Comparison of ENCODE assay signal across 20 mouse cellular contexts in the genomic region with DNA sequence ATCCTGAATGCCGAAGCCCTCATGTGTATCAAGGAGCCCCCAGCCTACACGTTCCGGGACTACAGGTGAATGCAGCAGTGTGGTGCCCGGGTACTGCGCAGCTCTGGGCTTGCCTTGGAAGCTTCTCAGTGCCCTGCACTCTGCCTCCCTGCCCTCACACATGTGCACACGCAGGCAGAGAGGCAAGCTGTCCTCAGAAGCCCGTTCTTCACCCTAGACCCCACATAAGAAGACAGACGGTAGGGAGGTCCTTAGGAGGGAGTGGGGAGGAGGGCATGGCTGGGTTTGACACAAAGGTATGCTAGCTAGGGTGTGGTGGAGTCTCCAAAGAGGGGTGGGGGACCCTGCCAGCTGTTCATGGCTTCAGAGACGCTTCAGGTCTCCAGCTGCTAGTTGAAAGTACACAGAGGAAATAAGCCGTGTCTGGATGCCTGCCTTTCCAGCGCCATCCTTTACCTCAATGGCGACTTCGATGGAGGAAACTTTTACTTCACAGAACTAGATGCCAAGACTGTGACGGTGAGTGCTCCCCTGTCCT. TPM values are rescaled to one million over a fixed set of nuclear protein-coding genes. Genes with fewer than 3 reads are reported as not detected.
A peak's percentile ranks its signal among the peaks of the same experiment; 100 is the strongest.
DNase-seq lines count a peak whose midpoint lies in the region; ATAC-seq lines count a peak whose summit lies in the region.
"Had no signal": no experiment of that assay in that cellular context is flagged by ENCODE, and none has a peak within 500 bp of the region (broad histone marks: within the 10 kb centered on the region; RNA-seq: fewer than 3 reads in every experiment).

No protein-coding gene starts in this region.

- H3K4me1 ChIP-seq in heart, embryonic 11.5 days (ENCODE audit: control insufficient read depth, insufficient read depth, low read length): peaks cover 3% of the 10 kb centered on the region; the same call in 1 of the 2 replicates
- H3K4me1 ChIP-seq in midbrain, embryonic 13.5 days (replicated peaks): peaks cover 17% of the 10 kb centered on the region
- peaks cover 6% of the 10 kb centered on the region; the same call in 1 of the 2 replicates for H3K4me1 ChIP-seq in midbrain, embryonic 15.5 days

- no peak overlapping the region for H3K4me2 ChIP-seq in heart, embryonic 11.5 days
- H3K4me2 ChIP-seq in midbrain, embryonic 13.5 days (replicated peaks): no peak overlapping the region
- H3K4me2 ChIP-seq in midbrain, embryonic 15.5 days: no peak overlapping the region
- H3K4me2 ChIP-seq: forebrain, embryonic 12.5 days; midbrain, embryonic 11.5 days had no signal

- H3K36me3 ChIP-seq in heart, embryonic 11.5 days (ENCODE audit: control insufficient read depth, insufficient read depth, low read length): no peaks in the 10 kb centered on the region; the same call in 1 of the 2 replicates
- H3K36me3 ChIP-seq in midbrain, embryonic 13.5 days: peaks cover 53% of the 10 kb centered on the region
- H3K36me3 ChIP-seq in midbrain, embryonic 15.5 days (replicated peaks): peaks cover 18% of the 10 kb centered on the region; the same call in 1 of the 2 replicates

- DNase-seq in heart, adult 11 months: peak; percentile 90
- peak; percentile 49 for DNase-seq in thymus, postnatal 14 days
- no peak for DNase-seq in cerebellum, adult 8-10 months
- DNase-seq in frontal cortex, postnatal 14 days (ENCODE audit: low spot score in 2 of 2): no peak

- H3K9ac ChIP-seq in heart, embryonic 11.5 days (ENCODE audit: low read depth, low read length): no peak overlapping the region
- no peak overlapping the region for H3K9ac ChIP-seq in midbrain, embryonic 13.5 days (replicated peaks)
- no peak overlapping the region for H3K9ac ChIP-seq in midbrain, embryonic 15.5 days
- H3K9ac ChIP-seq: forebrain, embryonic 12.5 days had no signal

- no peak for ATAC-seq in heart, embryonic 11.5 days (replicated peaks; ENCODE audit: insufficient number of reproducible peaks, low FRiP score, low TSS enrichment)
- ATAC-seq in midbrain, embryonic 13.5 days: no peak
- no peak for ATAC-seq in midbrain, embryonic 15.5 days (replicated peaks)

- H3K27me3 ChIP-seq in heart, embryonic 11.5 days (ENCODE audit: control insufficient read depth, insufficient read depth, low read length): no peaks in the 10 kb centered on the region
- H3K27me3 ChIP-seq in midbrain, embryonic 13.5 days: no peaks in the 10 kb centered on the region
- no peaks in the 10 kb centered on the region for H3K27me3 ChIP-seq in midbrain, embryonic 15.5 days (replicated peaks)
- H3K27me3 ChIP-seq: CH12.LX; forebrain, embryonic 12.5 days had no signal

- 75% methylated on average over 14 of the region's 14 CpGs for WGBS in heart, embryonic 11.5 days (ENCODE audit: insufficient replicate concordance)
- 78% methylated on average over 14 of the region's 14 CpGs for WGBS in midbrain, embryonic 13.5 days
- 72% methylated on average over 14 of the region's 14 CpGs for WGBS in midbrain, embryonic 15.5 days

- no peak overlapping the region for H3K27ac ChIP-seq in heart, embryonic 11.5 days (ENCODE audit: low read depth, low read length)
- H3K27ac ChIP-seq in midbrain, embryonic 13.5 days: peak overlapping the region; percentile 30; the same call in 1 of the 2 replicates
- no peak overlapping the region for H3K27ac ChIP-seq in midbrain, embryonic 15.5 days
- H3K27ac ChIP-seq: hindbrain, postnatal 0 days had no signal

- no peak overlapping the region for H3K4me3 ChIP-seq in heart, embryonic 11.5 days (ENCODE audit: low read depth, low read length)
- H3K4me3 ChIP-seq in midbrain, embryonic 13.5 days (replicated peaks): no peak overlapping the region
- H3K4me3 ChIP-seq in midbrain, embryonic 15.5 days: no peak overlapping the region
- H3K4me3 ChIP-seq: forebrain, embryonic 12.5 days had no signal

- H3K9me3 ChIP-seq in heart, embryonic 11.5 days (replicated peaks; ENCODE audit: control insufficient read depth, low read length): no peaks in the 10 kb centered on the region
- H3K9me3 ChIP-seq in midbrain, embryonic 13.5 days: no peaks in the 10 kb centered on the region
- H3K9me3 ChIP-seq in midbrain, embryonic 15.5 days: no peaks in the 10 kb centered on the region
- H3K9me3 ChIP-seq: forebrain, embryonic 12.5 days had no signal

RNA-seq across cellular contexts. Expression of a gene that starts 8.5 kb away (rescaled TPM):
- polyA plus RNA-seq in heart, embryonic 11.5 days (2014; fragmentation: Nextera tagmentation; extraction: Ambion mirVana): not detected in 2 replicates
- polyA plus RNA-seq in midbrain, embryonic 13.5 days (2015; fragmentation: Nextera tagmentation; extraction: Ambion mirVana): 0.55 and 1.3 TPM in 2 replicates
- 0.63 and 0.89 TPM in 2 replicates for polyA plus RNA-seq in midbrain, embryonic 15.5 days (2015; fragmentation: Nextera tagmentation; extraction: Ambion mirVana)
- polyA plus RNA-seq: activated CD4-positive, CD25-positive, alpha-beta regulatory T cell, adult 4 months; heart, embryonic 16.5 days; liver, adult 2 months; liver, embryonic 16.5 days; neural tube, embryonic 11.5 days; stomach, postnatal 0 days had no signal

RNA-seq across cellular contexts. Expression of a gene that starts 14.0 kb away (rescaled TPM):
- polyA plus RNA-seq in heart, embryonic 11.5 days (2014; fragmentation: Nextera tagmentation; extraction: Ambion mirVana): 32.1 and 33.9 TPM in 2 replicates
- polyA plus RNA-seq in midbrain, embryonic 13.5 days (2015; fragmentation: Nextera tagmentation; extraction: Ambion mirVana): 8.1 and 9.9 TPM in 2 replicates
- 10.2 and 11.1 TPM in 2 replicates for polyA plus RNA-seq in midbrain, embryonic 15.5 days (2015; fragmentation: Nextera tagmentation; extraction: Ambion mirVana)

RNA-seq across cellular contexts. Expression of a gene that starts 14.2 kb away (rescaled TPM):
- polyA plus RNA-seq in heart, embryonic 11.5 days (2014; fragmentation: Nextera tagmentation; extraction: Ambion mirVana): 33.2 and 34.7 TPM in 2 replicates
- polyA plus RNA-seq in midbrain, embryonic 13.5 days (2015; fragmentation: Nextera tagmentation; extraction: Ambion mirVana): 30.2 and 34.4 TPM in 2 replicates
- 26.8 and 31.0 TPM in 2 replicates for polyA plus RNA-seq in midbrain, embryonic 15.5 days (2015; fragmentation: Nextera tagmentation; extraction: Ambion mirVana)

RNA-seq across cellular contexts. Expression of a gene that starts 28.7 kb away (rescaled TPM):
- polyA plus RNA-seq in heart, embryonic 11.5 days (2014; fragmentation: Nextera tagmentation; extraction: Ambion mirVana): not detected in 2 replicates
- 0.34 and 0.36 TPM in 2 replicates for polyA plus RNA-seq in midbrain, embryonic 13.5 days (2015; fragmentation: Nextera tagmentation; extraction: Ambion mirVana)
- 0.26 and 0.27 TPM in 2 replicates for polyA plus RNA-seq in midbrain, embryonic 15.5 days (2015; fragmentation: Nextera tagmentation; extraction: Ambion mirVana)
- polyA plus RNA-seq: forebrain, embryonic 12.5 days; intestine, embryonic 16.5 days; limb, embryonic 11.5 days; liver, embryonic 16.5 days; lung, embryonic 16.5 days; neural tube, embryonic 11.5 days had no signal

RNA-seq across cellular contexts. Expression of a gene that starts 47.6 kb away (rescaled TPM):
- 769 and 780 TPM in 2 replicates for polyA plus RNA-seq in heart, embryonic 11.5 days (2014; fragmentation: Nextera tagmentation; extraction: Ambion mirVana)
- polyA plus RNA-seq in midbrain, embryonic 13.5 days (2015; fragmentation: Nextera tagmentation; extraction: Ambion mirVana): 723 and 839 TPM in 2 replicates
- polyA plus RNA-seq in midbrain, embryonic 15.5 days (2015; fragmentation: Nextera tagmentation; extraction: Ambion mirVana): 822 and 848 TPM in 2 replicates

Comparison
In these comparisons a context has a peak if more than half of its experiments do, and no peak if none do; other contexts are left out.
1. DNase-seq: peak in heart, adult 11 months (single experiment) and thymus, postnatal 14 days (single experiment); none in cerebellum, adult 8-10 months (single experiment) and frontal cortex, postnatal 14 days (0 of 2).